Mouse (Mus musculus) G1E-ER4 (cell line): Measurements from ENCODE around the gene Ptk7. TPM values are rescaled to one million over a fixed set of nuclear protein-coding genes. Genes with fewer than 3 reads are reported as not detected.

Experiments
- GATA1 ChIP-seq: IDR thresholded peaks from one replicate; pipeline ENCODE4 v1.8.0; 2012; ENCODE audit warnings: low read length, inconsistent platforms
- polyA plus RNA-seq: library from polyadenylated mRNA; stranded (reverse); fragments of >175 nt; gene quantifications from 2 replicates; pipeline ENCODE4 v1.2.3, GENCODE M21; 2012

Ptk7 gene
- polyA plus RNA-seq, result not detected in 2 replicates

DNA sequence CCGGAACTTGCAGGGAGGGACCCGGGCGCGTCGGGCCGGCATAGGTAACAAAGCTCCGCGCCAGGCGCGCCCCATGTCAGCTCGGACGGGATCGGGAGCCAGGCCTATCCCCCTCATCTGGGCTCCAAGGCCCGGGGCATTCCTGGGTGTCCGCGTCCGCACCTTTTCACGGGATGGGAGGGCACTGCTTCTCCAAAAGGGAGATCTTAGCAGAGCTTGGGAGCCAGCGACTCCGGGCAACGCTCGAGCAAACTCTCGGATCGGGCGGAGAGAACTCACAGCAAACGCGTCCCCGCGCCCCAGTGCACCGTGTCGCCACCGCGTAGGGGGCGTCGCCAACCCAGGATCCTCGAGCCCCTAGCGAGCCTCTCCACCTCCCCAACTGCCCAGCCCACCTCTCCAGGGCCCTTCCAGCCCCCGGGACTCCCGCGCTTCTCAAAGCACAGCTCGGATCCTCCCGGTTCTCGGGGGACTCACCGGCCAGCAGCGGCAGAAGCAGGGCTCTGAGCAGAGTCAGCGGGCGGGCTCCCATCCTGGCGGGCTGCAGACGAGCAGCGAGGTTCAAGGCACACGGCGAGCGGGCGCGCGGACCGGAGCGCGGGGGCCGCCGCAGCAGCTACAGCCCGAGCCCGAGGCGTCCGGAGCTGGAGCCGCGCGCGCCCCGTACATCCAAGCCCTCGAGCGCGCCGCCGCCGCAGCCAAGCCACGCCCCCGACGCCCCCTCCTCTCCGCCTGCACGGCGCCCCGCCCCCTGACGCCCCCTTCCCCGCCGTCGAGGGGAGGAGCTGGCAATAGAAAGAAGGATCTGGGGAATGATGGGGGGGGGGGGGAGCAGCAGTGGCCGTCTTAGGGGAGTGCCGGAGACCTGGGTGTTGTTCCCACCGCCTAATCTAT is at the start of gene Ptk7:
Ptk7 (minus strand) TSS at position 714 of the 894 bp plus-strand sequence.
- no peak for TF ChIP-seq GATA1

DNA sequence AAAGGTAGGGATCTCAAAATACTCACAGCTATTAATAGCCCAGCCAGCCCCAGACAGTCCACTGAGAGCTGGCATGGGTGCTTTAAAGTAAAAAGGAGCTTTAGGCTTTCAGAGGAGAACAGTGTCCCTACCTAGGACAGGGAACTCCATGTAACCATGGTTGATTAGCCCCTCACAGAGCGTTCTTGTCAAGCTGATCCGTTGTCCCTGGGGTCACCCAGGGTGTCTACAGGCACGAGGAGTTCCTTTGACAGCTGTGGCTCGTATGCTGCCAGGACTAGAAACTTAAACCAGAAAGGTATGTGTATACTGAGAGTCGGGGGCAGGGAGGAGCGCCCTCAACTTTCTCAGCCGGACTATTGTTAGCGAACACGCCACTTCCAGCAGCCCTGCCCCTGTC is 49.6 kb upstream of the Ptk7 start:
- TF ChIP-seq GATA1, result no peak

- no peak for TF ChIP-seq GATA1
Observed at GRCm38 (mm10) chr17:46678416-46678815, 49.1 kb upstream of the Ptk7 start, which contains the start of gene Mea1. Gene Mea1, plus strand, starts transcription at chr17:46678793.

- TF ChIP-seq GATA1, result no peak
Observed at GRCm38 (mm10) chr17:46674530-46675283, 45.4 kb upstream of the Ptk7 start.

GRCm38 (mm10) chr17:46673850-46674529 is 44.7 kb upstream of the Ptk7 start, which contains the start of gene Rrp36:
Gene Rrp36, minus strand, starts transcription at chr17:46674352.
- no peak for TF ChIP-seq GATA1

- TF ChIP-seq GATA1, result no peak
Observed at GRCm38 (mm10) chr17:46669911-46670310, 40.6 kb upstream of the Ptk7 start.

DNA sequence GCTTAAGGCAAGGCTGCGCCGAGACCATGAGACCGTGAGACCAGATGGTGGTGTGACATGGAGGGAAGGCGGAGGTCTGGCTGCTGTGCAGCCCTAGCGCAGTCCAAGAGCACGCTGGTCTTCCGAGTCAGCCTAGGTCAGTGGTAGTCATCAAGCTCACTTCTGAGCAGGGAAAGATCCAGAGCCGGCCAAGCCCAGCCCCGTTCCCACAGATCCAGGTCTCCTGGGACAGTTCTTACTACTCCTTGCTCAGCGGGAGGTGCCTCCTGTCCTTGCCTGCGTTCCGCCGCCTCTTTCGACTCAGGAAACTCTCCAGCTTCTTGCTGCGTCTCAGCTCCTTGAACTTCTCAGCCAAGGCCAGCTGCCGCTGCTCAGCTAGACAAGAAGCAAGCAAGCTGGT is 38.4 kb upstream of the Ptk7 start:
- no peak for TF ChIP-seq GATA1

DNA sequence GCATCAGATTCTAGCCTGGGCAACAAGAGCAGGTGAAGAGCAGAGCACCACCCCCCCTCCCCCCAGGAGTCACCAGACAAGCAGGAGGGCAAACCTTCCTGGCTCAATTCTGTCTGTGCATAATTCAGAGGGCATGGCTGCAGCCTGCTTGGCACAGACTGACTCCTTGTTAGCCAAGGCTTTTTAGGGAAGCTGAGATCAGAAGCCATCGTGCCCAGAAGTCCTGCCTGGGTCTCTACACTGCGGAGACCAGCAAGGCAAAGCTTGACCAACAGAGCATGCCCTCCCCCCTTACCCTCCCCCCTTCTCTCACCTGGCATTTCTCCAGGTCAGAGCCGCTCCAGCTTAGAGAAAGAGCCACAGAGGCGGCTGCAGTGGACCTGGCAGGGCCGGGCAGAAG is 33.4 kb upstream of the Ptk7 start:
- no peak for TF ChIP-seq GATA1

DNA sequence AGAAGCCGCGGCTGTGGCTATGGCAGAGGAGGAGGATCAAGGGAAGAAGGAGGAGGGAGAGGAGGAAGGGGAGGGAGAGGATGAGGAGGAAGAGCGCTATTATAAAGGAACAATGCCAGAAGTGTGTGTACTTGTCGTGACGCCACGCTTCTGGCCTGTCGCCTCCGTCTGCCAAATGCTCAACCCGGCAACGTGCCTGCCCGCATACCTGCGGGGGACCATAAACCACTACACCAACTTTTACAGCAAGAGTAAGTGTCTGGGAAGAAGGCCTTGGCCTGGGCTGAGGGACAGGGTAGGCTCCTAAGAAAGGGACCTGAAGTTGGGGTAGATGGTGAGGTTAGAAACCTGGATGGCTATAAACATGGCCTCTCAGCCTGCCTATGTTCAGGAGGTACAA is 32.7 kb upstream of the Ptk7 start:
- TF ChIP-seq GATA1, result no peak

GRCm38 (mm10) chr17:46661351-46661750 is 32.0 kb upstream of the Ptk7 start:
- TF ChIP-seq GATA1, result no peak

DNA sequence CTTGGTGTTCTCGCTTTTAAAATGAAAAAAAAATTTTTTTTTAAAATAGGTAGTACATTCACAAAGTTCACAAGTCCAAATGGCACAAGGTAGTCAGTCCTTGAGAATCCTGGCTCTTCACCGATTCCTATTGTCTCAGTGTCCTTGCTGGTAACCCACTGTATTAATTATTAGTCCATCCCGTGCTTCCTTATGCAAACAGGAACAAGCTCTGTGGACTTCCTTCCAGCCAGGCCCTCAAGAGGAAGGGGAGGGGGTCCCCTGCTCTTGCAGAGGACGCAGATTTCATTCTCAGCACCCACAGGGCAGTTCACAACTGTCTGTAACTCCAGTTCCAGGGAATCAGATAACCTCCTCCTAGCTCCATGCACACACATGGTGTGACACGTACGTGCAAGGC is 26.8 kb upstream of the Ptk7 start:
- TF ChIP-seq GATA1, result no peak

DNA sequence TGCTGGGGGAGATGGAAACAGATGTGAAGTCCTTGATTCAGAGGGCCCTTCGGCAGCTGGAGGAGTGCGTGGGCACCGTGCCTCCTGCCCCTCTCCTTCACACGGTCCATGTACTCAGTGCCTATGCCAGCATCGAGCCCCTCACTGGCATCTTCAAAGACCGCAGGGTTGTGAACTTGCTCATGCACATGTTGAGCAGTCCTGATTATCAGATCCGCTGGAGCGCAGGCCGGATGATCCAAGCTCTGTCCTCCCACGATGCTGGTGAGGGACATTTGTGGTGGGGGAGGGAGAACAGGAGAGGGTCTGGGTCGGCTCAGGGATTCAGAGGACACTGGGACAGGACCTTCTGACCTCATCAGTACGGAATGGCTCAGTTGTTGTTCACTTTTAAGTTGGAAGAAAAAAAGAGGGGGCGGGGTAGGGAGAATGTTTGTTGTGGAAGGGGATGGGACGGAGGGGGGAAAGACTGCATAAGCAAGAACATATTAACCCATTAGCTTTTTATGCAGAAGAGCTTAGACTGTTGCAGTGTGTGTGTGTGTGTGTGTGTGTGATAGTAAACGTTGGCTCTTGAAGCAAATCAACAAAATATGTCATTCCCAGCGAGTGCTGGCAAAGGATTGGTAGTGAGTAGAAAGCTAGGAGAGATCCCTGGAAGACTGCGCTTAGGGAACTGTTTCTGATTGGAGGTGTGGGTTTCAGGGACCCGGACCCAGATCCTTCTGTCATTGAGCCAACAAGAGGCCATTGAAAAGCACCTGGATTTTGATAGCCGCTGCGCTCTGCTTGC is 22.6 kb upstream of the Ptk7 start:
- no peak for TF ChIP-seq GATA1

DNA sequence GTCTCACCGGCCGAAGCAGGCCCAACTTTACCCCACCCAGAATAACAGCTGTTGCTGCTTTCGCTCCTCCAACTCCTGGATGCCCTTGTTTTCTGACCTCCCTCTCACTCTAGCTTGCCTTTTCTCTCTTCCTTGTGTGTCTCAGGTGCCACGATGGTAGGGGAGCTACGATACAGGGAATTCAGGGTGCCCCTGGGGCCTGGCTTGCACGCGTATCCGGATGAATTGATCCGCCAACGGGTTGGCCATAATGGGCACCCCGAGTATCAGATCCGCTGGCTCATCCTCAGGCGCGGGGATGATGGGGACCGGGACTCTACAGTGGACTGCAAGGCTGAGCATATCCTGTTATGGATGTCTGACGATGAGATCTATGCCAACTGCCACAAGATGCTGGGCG is 22.0 kb upstream of the Ptk7 start:
- no peak for TF ChIP-seq GATA1

DNA sequence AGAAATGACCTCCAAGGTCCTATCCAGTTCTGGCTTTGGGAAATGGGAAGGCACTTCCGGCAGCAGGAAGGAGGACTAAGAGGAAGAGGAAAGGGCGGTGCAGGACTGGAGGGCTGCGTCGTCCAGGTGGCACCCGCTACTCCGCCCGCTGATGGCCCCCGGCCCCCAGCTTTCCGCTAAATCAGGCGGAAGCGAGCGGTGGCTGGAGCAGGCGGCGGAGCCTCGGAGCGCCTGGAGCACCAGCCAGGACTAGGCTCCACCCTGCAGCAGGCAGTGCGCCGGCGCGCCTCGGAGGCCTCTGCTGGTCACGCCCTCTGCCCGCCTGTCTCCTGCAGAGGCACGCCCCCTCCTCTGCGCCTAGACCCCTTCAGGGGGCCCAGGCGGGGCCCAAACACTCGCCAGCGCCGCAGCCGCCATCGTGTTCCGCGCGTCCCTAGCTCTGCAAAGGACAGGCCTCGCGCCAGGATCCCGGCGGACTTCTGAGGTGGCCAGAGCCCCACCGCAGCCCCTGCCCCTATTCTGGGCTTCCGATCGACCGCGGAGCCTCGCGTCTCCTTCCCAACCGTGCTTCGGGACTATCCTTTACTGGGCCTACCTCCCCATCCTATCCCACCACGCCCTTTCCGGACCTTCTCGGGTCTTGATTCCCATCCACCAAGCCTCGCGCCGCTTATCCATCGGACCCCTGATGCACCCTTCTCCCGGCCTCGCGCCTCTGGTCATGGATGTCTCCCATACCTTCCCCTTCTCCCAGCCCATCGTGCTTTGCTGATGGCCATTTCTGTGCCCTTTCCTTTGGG is 21.1 kb upstream of the Ptk7 start, which contains the start of gene Cul7:
Cul7 (plus strand) TSS at position 106 of the 800 bp plus-strand sequence.
- TF ChIP-seq GATA1, result no peak
